Mouse (Mus musculus): ENCODE measurements at regions not wholly inside any gene's neighbourhood (a gene's known extent, or its start where the extent isn't known, plus 50 kb on each side); places are given as distances from the start of the nearest gene placed in this dataset.

- no peak for DNase-seq
Observed at GRCm38 (mm10) chr1:12334186-12334585, 920.3 kb downstream of the A830018L16Rik start.

- no peak for DNase-seq
Observed at GRCm38 (mm10) chr1:12344726-12345438, 931.0 kb downstream of the A830018L16Rik start.

- no peak for DNase-seq
Observed at GRCm38 (mm10) chr1:12345439-12345819, 931.5 kb downstream of the A830018L16Rik start.

- DNase-seq = no peak
Observed at GRCm38 (mm10) chr1:12354531-12354930, 940.6 kb downstream of the A830018L16Rik start.

GRCm38 (mm10) chr1:12367872-12368271 lies 954.0 kb downstream of the A830018L16Rik start:
- DNase-seq = no peak

- DNase-seq = no peak
Observed at GRCm38 (mm10) chr1:12372968-12373367, 959.1 kb downstream of the A830018L16Rik start.

- peak; percentile 41 for DNase-seq
Observed at GRCm38 (mm10) chr1:12398146-12398884, 984.4 kb downstream of the A830018L16Rik start.

- DNase-seq = no peak
Observed at GRCm38 (mm10) chr1:12405391-12406270, 991.7 kb downstream of the A830018L16Rik start.

- no peak for DNase-seq
Observed at GRCm38 (mm10) chr1:12409738-12410523, 996.0 kb downstream of the A830018L16Rik start.

- DNase-seq = no peak
Observed at GRCm38 (mm10) chr1:12410524-12410886, 996.6 kb downstream of the A830018L16Rik start.

GRCm38 (mm10) chr1:12424510-12424909 lies 1010.6 kb downstream of the A830018L16Rik start:
- DNase-seq = no peak

GRCm38 (mm10) chr1:12437894-12438293 lies 1024.0 kb downstream of the A830018L16Rik start:
- no peak for DNase-seq

GRCm38 (mm10) chr1:12466255-12466654 lies 1052.3 kb downstream of the A830018L16Rik start:
- DNase-seq = no peak

- no peak for DNase-seq
Observed at GRCm38 (mm10) chr1:12478983-12479763, 1065.3 kb downstream of the A830018L16Rik start.

GRCm38 (mm10) chr1:12500442-12500841 lies 1086.5 kb downstream of the A830018L16Rik start:
- no peak for DNase-seq

- no peak for DNase-seq
Observed at GRCm38 (mm10) chr1:12507997-12508396, 1094.1 kb downstream of the A830018L16Rik start.

GRCm38 (mm10) chr1:12510129-12510816 lies 1096.4 kb downstream of the A830018L16Rik start:
- DNase-seq = no peak

- no peak for DNase-seq
Observed at GRCm38 (mm10) chr1:12519601-12520000, 1105.7 kb downstream of the A830018L16Rik start.

GRCm38 (mm10) chr1:12555859-12556258 lies 1142.0 kb downstream of the A830018L16Rik start:
- no peak for DNase-seq

- no peak for DNase-seq
Observed at GRCm38 (mm10) chr1:12571755-12572358, 1158.0 kb downstream of the A830018L16Rik start.
